Mouse (Mus musculus): Measurements from ENCODE around the gene Asb1. TPM values are rescaled to one million over a fixed set of nuclear protein-coding genes. Genes with fewer than 3 reads are reported as not detected.
A peak's percentile ranks its signal among the peaks of the same experiment; 100 is the strongest.

Gene Asb1
- total and polyA plus RNA-seq, 2 experiments from 2014 or later = 8.6 to 29.3 TPM

DNA sequence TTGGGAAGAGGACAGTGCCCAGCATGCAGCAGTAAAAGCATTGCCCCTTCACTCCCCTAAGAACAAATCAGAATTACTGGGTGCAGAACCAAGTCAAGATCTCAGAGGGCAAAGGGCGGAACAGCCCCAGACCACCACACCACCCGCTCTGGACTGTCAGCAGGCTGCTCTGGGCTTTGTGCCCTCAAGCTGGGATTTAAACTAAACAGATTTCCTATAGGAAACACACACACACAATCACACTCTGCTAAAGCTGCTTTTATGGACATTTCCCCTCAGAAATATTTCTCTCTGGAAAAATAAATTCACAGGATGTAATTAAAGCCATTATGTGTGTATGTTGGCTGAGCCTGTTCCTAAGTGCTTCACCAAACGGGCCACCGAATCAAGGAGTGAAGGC lies 8.1 kb upstream of the Asb1 start:
- 91% methylated on average over 4 of the region's 4 CpGs for WGBS
- Histone ChIP-seq H3K4me1 (ENCODE audit: insufficient read depth, low read length) (no peaks in the 10 kb centered on the region), H3K9ac (replicated peaks; ENCODE audit: low read length, poor library complexity, severe bottlenecking) (no peak overlapping the region), H3K27ac (ENCODE audit: low read depth, low read length) (no peak overlapping the region), H3K4me3 (ENCODE audit: low read depth, low read length) (no peak overlapping the region), H3K4me2 (ENCODE audit: low read depth, low read length, poor library complexity, severe bottlenecking) (no peak overlapping the region), H3K9me3 (ENCODE audit: low read length) (no peaks in the 10 kb centered on the region), H3K27me3 (ENCODE audit: insufficient read depth, low read length) (0 out of 2 replicates have a peak, but pooled peaks cover 4% of the 10 kb centered on the region), H3K36me3 (ENCODE audit: insufficient read depth, low read length) (peaks cover 11% of the 10 kb centered on the region)
- ATAC-seq (ENCODE audit: low FRiP score) = no peak
- TF ChIP-seq CTCF (IDR thresholded peaks at IDR 0.05) = no peak
- no peak for DNase-seq (ENCODE audit: low spot score)

- Histone ChIP-seq H3K27me3 (ENCODE audit: insufficient read depth, low read length) (peaks cover 4% of the 10 kb centered on the region; the same call in 1 of the 2 replicates), H3K36me3 (ENCODE audit: insufficient read depth, low read length) (peaks cover 4% of the 10 kb centered on the region), H3K4me3 (ENCODE audit: low read depth, low read length) (no peak overlapping the region), H3K4me2 (ENCODE audit: low read depth, low read length, poor library complexity, severe bottlenecking) (no peak overlapping the region), H3K9ac (replicated peaks; ENCODE audit: low read length, poor library complexity, severe bottlenecking) (no peak overlapping the region), H3K4me1 (ENCODE audit: insufficient read depth, low read length) (no peaks in the 10 kb centered on the region), H3K9me3 (ENCODE audit: low read length) (no peaks in the 10 kb centered on the region), H3K27ac (ENCODE audit: low read depth, low read length) (no peak overlapping the region)
- 81% methylated on average over 5 of the region's 5 CpGs for WGBS
- no peak for TF ChIP-seq CTCF (IDR thresholded peaks at IDR 0.05)
- no peak for ATAC-seq (ENCODE audit: low FRiP score)
- no peak for DNase-seq (ENCODE audit: low spot score)
These were observed 7.5 kb upstream of the Asb1 start for GRCm38 (mm10) chr1:91532892-91533291.

DNA sequence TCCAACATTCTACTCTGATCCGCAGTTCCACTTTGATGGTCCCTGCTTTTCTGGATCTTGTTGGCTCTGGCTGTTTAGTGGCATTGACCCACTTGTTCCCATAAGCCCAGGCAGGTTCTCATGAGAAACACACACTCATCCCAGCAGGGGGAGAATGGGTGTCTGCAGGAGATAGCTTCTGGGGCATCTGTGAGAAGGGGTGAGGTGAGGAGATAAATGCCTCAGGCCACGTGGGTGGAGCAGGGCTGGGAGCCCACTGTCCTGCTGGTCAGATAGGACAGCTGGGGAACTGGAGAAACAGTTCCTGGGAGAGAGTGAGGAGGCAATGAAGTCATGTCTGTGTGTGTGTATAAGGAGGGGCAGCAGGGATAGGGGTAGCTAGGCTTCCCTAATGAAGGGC lies 6.9 kb upstream of the Asb1 start:
- DNase-seq (ENCODE audit: low spot score) (no peak), ATAC-seq (ENCODE audit: low FRiP score) (no peak)
- Histone ChIP-seq H3K27ac (ENCODE audit: low read depth, low read length) (no peak overlapping the region), H3K4me2 (ENCODE audit: low read depth, low read length, poor library complexity, severe bottlenecking) (no peak overlapping the region), H3K9ac (replicated peaks; ENCODE audit: low read length, poor library complexity, severe bottlenecking) (no peak overlapping the region), H3K27me3 (ENCODE audit: insufficient read depth, low read length) (peaks cover 4% of the 10 kb centered on the region; the same call in 1 of the 2 replicates), H3K4me3 (ENCODE audit: low read depth, low read length) (no peak overlapping the region), H3K9me3 (ENCODE audit: low read length) (no peaks in the 10 kb centered on the region), H3K4me1 (ENCODE audit: insufficient read depth, low read length) (no peaks in the 10 kb centered on the region), H3K36me3 (ENCODE audit: insufficient read depth, low read length) (peaks cover 3% of the 10 kb centered on the region; the same call in 1 of the 2 replicates)
- WGBS = 67% methylated on average over 2 of the region's 2 CpGs
- no peak for TF ChIP-seq CTCF (IDR thresholded peaks at IDR 0.05)

DNA sequence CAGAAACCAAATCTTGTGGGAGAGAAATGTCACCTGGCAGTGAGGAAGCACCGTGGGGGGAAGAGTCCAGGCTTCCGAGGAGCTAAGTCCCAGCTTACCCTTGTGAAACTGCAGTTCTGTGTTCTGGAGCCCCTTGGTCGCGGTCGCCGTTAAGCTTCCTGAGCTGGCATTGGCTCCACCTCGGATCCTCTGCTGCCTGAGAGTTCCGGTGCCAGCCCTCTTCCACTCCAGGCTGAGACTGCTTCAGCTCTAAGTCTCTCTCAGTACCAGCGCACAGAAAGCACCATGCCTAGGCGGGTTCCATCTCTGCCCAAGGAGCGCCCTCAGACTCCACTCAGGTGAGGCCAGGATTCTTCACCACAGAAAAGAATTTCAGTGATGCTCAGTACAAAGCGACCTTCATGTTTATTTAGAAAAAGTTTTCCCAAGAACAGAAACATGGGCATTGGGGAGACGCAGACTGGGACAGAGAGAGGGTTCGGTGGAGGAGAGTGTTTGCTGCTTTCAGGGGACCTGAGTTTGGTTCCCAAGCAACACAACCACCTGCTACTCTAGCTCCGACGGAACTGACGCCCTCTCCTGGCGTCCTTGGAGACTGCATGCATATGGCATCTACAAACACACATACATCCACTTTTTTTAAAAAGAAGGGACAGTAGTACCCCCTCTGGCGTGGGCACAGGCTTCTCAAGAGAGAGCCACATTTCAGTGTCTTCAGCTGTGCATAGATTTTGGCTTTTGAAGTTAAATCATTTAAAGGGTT lies 6.2 kb upstream of the Asb1 start:
- peak; percentile 34 for TF ChIP-seq CTCF (IDR thresholded peaks at IDR 0.05)
- no peak for ATAC-seq (ENCODE audit: low FRiP score)
- H3K4me2 ChIP-seq (ENCODE audit: low read depth, low read length, poor library complexity, severe bottlenecking) = no peak overlapping the region
- H3K9ac ChIP-seq (replicated peaks; ENCODE audit: low read length, poor library complexity, severe bottlenecking) = no peak overlapping the region
- no peaks in the 10 kb centered on the region for H3K4me1 ChIP-seq (ENCODE audit: insufficient read depth, low read length)
- peaks cover 3% of the 10 kb centered on the region; the same call in 1 of the 2 replicates for H3K36me3 ChIP-seq (ENCODE audit: insufficient read depth, low read length)
- H3K27me3 ChIP-seq (ENCODE audit: insufficient read depth, low read length) = peaks cover 4% of the 10 kb centered on the region; the same call in 1 of the 2 replicates
- 77% methylated on average over 19 of the region's 19 CpGs for WGBS
- H3K4me3 ChIP-seq (ENCODE audit: low read depth, low read length) = no peak overlapping the region
- DNase-seq (ENCODE audit: low spot score) = no peak
- no peak overlapping the region for H3K27ac ChIP-seq (ENCODE audit: low read depth, low read length)
- H3K9me3 ChIP-seq (ENCODE audit: low read length) = no peaks in the 10 kb centered on the region

- no peak for TF ChIP-seq CTCF (IDR thresholded peaks at IDR 0.05)
- Histone ChIP-seq H3K4me3 (ENCODE audit: low read depth, low read length) (no peak overlapping the region), H3K27ac (ENCODE audit: low read depth, low read length) (no peak overlapping the region), H3K4me1 (ENCODE audit: insufficient read depth, low read length) (peaks cover 13% of the 10 kb centered on the region; the same call in 1 of the 2 replicates), H3K9me3 (ENCODE audit: low read length) (no peaks in the 10 kb centered on the region), H3K9ac (replicated peaks; ENCODE audit: low read length, poor library complexity, severe bottlenecking) (no peak overlapping the region), H3K27me3 (ENCODE audit: insufficient read depth, low read length) (peaks cover 4% of the 10 kb centered on the region; the same call in 1 of the 2 replicates), H3K36me3 (ENCODE audit: insufficient read depth, low read length) (no peaks in the 10 kb centered on the region), H3K4me2 (ENCODE audit: low read depth, low read length, poor library complexity, severe bottlenecking) (no peak overlapping the region)
- DNase-seq (ENCODE audit: low spot score) (no peak), ATAC-seq (ENCODE audit: low FRiP score) (no peak)
- WGBS = 22% methylated on average over 22 of the region's 22 CpGs
These were observed 2.4 kb upstream of the Asb1 start for GRCm38 (mm10) chr1:91537786-91538569.

GRCm38 (mm10) chr1:91538570-91538929 lies 1.8 kb upstream of the Asb1 start:
- no peaks in the 10 kb centered on the region for H3K36me3 ChIP-seq (ENCODE audit: insufficient read depth, low read length)
- ATAC-seq (ENCODE audit: low FRiP score) (no peak), DNase-seq (ENCODE audit: low spot score) (no peak)
- H3K4me1 ChIP-seq (ENCODE audit: insufficient read depth, low read length) = peaks cover 13% of the 10 kb centered on the region; the same call in 1 of the 2 replicates
- H3K27ac ChIP-seq (ENCODE audit: low read depth, low read length) = no peak overlapping the region
- no peak for TF ChIP-seq CTCF (IDR thresholded peaks at IDR 0.05)
- WGBS = 83% methylated on average over 1 of the region's 1 CpGs
- H3K9ac ChIP-seq (replicated peaks; ENCODE audit: low read length, poor library complexity, severe bottlenecking) = no peak overlapping the region
- no peak overlapping the region for H3K4me2 ChIP-seq (ENCODE audit: low read depth, low read length, poor library complexity, severe bottlenecking)
- no peaks in the 10 kb centered on the region for H3K9me3 ChIP-seq (ENCODE audit: low read length)
- H3K4me3 ChIP-seq (ENCODE audit: low read depth, low read length) = no peak overlapping the region
- peaks cover 4% of the 10 kb centered on the region; the same call in 1 of the 2 replicates for H3K27me3 ChIP-seq (ENCODE audit: insufficient read depth, low read length)
